Mouse (Mus musculus): Measurements from ENCODE around the gene Olfr1123.

DNA sequence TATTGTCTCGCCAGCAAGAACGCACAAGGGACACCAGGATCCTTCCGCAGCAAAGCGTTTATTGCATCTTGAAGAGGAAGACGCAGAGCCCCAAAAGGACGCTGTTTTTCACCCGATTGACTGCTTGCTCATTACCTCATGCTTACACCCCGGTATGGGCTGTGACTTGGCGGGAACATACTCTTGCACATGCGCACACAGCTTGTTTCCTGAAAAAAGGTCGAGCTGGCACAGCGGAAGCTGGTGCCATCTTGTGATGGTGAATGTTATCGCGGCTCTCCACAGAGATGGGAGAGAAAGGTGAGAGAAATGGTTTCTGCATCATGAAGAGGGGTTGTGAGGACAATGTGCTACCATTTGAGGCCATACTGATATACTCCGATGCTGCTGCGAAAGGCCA lies 21.3 kb downstream of the Olfr1123 start:
- no peak for TF ChIP-seq POLR2A (IDR thresholded peaks at IDR 0.05; ENCODE audit: borderline replicate concordance, control insufficient read depth, low read depth, low read length)
- no peak for TF ChIP-seq CTCF (IDR thresholded peaks at IDR 0.05; ENCODE audit: control insufficient read depth, insufficient read depth, low read length)

All from bone marrow, adult 2 months (tissue).